Mouse (Mus musculus): ENCODE results near the gene Gm42957. TPM values are rescaled to one million over a fixed set of nuclear protein-coding genes. Genes with fewer than 3 reads are reported as not detected.

Gm42957 gene
- polyA plus RNA-seq (2015; fragmentation: Nextera tagmentation; extraction: Ambion mirVana), result 0.22 and 0.58 TPM in 2 replicates

DNA sequence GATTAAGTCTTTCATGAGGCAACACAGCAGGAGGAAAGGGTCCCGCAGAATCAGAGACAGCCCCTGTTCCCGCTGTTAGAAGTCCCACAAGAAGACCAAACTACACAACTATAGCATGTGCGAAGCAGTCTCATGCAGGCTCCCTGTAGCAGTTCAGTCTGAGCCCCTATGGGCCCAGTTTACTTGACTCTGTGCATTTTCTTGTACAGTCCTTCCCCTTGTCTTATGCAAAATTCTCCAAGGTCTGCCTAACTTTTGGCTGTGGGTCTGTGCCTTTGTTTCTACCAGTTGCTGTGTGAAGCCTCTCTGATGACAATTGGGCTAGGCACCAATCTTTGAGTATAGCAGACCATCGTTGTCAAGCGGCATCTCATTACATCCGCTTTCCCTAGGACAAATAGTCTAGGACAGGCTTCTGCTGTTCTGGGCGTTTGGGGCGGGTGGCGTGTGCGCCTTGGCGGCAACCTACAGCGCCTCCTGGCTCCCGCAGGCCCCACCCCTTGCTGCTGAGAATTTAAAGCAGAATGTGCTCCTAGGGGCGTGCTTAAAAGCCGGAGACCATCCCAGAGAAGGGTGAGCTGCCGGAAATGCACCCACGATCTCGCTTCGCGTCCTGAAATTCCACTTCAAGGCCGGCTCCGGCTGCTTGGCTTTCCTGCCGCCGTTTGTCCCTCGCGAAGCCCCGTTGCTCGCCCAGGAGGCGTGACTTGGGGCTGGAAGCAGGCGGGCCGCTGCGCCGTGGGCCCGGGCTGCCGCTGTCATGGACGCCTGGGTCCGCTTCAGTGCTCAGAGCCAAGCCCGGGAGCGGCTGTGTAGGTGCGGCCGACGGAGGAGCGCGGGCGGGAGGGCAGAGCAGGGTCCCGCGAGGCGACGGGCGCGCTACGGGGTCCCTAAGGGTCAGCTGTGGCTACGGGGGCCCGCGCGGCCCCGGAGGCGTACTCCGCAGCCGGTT, at the start of gene Gm42957, which contains the start of gene Pex11b:
Gm42957 (plus strand) TSS at position 547 of the 952 bp plus-strand sequence.
Pex11b (plus strand) TSS at position 449 of the 952 bp plus-strand sequence.
- peak within 1 kb of the TSS; percentile 80 for H3K4me2 ChIP-seq
- ATAC-seq (ENCODE audit: insufficient number of reproducible peaks, insufficient read depth, low FRiP score, low TSS enrichment, low read depth), result peak; percentile 88
- H3K9me3 ChIP-seq, result no peaks in the 10 kb centered on the region
- peak within 1 kb of the TSS; percentile 90 for H3K27ac ChIP-seq
- peaks cover 61% of the 10 kb centered on the region for H3K36me3 ChIP-seq
- H3K4me1 ChIP-seq, result peaks cover 29% of the 10 kb centered on the region
- H3K27me3 ChIP-seq, result no peaks in the 10 kb centered on the region
- H3K4me3 ChIP-seq, result peak within 1 kb of the TSS; percentile 93
- peak within 1 kb of the TSS; percentile 96 for H3K9ac ChIP-seq
- 1% methylated on average over 60 of the region's 60 CpGs for WGBS

DNA sequence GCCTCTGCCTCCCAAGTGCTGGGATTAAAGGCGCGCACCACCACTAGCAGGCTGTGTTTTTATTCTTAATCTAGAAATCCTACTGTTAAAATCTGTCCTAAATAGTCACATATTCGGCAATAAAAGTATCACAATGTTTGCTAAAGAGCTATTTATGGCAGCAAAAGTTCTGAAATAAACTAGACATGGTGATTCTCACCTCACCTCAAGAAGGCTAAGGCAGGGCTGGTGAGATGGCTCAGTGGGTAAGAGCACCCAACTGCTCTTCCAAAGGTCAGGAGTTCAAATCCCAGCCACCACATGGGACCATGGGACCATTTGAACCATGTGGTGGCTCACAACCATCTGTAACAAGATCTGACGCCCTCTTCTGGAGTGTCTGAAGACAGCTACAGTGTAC, 44.6 kb upstream of the Gm42957 start:
- Histone ChIP-seq H3K4me3 (no peak overlapping the region), H3K4me2 (no peak overlapping the region), H3K9ac (no peak overlapping the region), H3K4me1 (peaks cover 15% of the 10 kb centered on the region), H3K27me3 (peaks cover 10% of the 10 kb centered on the region), H3K36me3 (no peaks in the 10 kb centered on the region), H3K27ac (no peak overlapping the region), H3K9me3 (no peaks in the 10 kb centered on the region)
- WGBS, result 78% methylated on average over 4 of the region's 4 CpGs
- ATAC-seq (ENCODE audit: insufficient number of reproducible peaks, insufficient read depth, low FRiP score, low TSS enrichment, low read depth), result no peak

DNA sequence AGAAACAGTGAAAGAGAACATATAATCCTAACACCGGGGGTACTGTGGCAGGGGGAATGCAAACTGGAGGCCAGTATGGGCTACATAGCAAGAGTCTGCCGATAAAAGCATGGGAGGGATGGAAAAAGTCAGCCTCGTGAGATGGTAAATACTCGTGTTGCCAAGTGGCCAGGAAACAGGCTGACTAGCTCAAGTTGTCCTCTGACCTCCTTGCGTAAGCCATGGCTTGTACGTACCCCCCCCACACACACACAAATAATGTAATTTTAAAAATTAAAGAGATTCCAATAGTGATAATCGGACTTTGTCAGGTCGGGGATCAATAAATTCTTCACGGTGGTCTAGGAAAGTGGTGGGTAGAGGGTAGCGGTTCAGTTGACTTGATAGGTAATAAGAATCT, 41.9 kb upstream of the Gm42957 start:
- peak overlapping the region; percentile 80 for H3K9ac ChIP-seq
- WGBS, result under 1% methylated on average over 10 of the region's 10 CpGs
- peaks cover 23% of the 10 kb centered on the region for H3K27me3 ChIP-seq
- ATAC-seq (ENCODE audit: insufficient number of reproducible peaks, insufficient read depth, low FRiP score, low TSS enrichment, low read depth), result no peak
- peak overlapping the region; percentile 86; the same call in 1 of the 2 replicates for H3K27ac ChIP-seq
- peak overlapping the region; percentile 74 for H3K4me2 ChIP-seq
- H3K4me3 ChIP-seq, result peak overlapping the region; percentile 64
- H3K36me3 ChIP-seq, result no peaks in the 10 kb centered on the region
- H3K9me3 ChIP-seq, result no peaks in the 10 kb centered on the region
- H3K4me1 ChIP-seq, result peaks cover 39% of the 10 kb centered on the region

DNA sequence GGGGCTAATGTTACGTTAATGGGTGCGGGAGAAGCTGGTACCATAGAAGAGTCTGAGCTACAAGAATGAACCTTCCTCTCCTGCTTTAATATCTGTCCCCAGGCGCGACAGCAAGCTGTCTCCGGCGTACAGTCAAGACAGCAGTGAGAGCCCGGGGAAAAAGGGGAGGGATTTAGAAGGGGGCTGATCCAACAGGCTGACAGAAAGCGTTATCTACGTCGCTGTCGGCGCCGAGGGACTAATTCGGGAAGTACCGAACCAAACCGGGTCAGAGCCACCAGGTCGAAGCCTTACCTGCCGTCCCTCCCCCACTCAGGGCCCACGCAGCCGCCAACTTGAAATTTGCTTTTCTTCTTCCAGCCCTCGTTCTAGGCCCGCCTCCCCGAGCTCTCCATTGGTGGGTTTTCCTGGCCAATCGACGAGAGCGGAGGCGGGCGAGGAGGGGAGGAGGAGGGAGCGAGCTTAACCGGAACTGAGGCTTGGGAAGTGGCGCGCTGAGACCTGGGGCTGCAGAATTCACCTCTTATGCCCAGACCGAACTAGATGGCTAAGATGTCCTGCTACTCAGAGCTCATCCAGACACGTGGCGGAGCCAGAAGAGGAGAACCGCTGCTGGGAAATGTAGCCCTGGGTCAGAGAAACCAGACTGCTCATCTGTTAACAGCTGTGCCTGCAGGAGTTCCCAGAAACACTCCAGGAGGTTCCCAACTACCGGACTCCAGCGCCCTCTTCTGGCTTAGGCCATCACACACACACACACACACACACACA, 41.3 kb upstream of the Gm42957 start, which contains the start of gene Polr3gl:
Polr3gl (minus strand) TSS at position 392 of the 771 bp plus-strand sequence.
- Histone ChIP-seq H3K4me2 (peak within 1 kb of the TSS; percentile 74), H3K27me3 (peaks cover 26% of the 10 kb centered on the region), H3K4me3 (peak within 1 kb of the TSS; percentile 64), H3K27ac (peak within 1 kb of the TSS; percentile 86), H3K36me3 (no peaks in the 10 kb centered on the region), H3K4me1 (peaks cover 45% of the 10 kb centered on the region), H3K9ac (peak within 1 kb of the TSS; percentile 80), H3K9me3 (no peaks in the 10 kb centered on the region)
- peak; percentile 82 for ATAC-seq (ENCODE audit: insufficient number of reproducible peaks, insufficient read depth, low FRiP score, low TSS enrichment, low read depth)
- under 1% methylated on average over 38 of the region's 38 CpGs for WGBS

DNA sequence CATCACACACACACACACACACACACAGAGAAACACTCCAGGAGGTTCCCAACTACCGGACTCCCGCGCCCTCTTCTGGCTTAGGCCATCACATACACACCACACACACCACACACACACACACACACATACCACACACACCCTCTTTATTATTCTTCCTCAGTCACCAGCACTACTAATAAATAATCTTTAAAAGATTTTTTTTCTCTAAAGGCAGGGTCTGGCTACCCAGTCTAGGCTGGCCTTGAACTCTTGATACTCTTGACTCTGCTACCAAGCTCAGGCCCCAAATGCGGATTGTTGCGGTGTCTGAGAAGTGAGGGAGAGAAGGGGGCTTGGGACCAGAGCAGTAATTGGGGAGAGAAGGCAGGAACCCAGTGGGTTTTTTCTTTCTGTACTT, 40.4 kb upstream of the Gm42957 start:
- Histone ChIP-seq H3K36me3 (no peaks in the 10 kb centered on the region), H3K27ac (no peak overlapping the region), H3K4me2 (no peak overlapping the region), H3K9me3 (no peaks in the 10 kb centered on the region), H3K4me3 (no peak overlapping the region), H3K4me1 (peaks cover 48% of the 10 kb centered on the region), H3K9ac (no peak overlapping the region), H3K27me3 (peaks cover 32% of the 10 kb centered on the region)
- no peak for ATAC-seq (ENCODE audit: insufficient number of reproducible peaks, insufficient read depth, low FRiP score, low TSS enrichment, low read depth)
- WGBS, result 81% methylated on average over 5 of the region's 5 CpGs

DNA sequence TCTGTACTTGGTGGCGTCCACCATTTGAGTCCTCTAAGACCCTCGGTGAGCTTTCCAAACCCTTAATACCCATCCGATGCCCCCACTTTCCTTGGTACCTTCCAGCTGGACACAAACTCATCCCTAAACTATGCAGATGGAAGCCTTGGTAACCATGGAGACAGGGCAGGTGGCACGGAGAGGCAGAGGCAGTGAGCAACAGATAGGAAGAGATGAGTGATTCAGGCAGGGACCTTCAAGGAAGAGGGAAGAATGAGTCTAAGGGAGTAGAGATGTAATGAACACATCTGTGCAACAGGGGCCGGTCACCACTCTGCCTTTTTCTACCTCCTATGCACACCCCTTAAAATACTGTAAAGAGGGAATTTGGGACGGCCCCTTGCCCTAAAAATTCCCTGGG, 39.6 kb upstream of the Gm42957 start:
- H3K9ac ChIP-seq, result peak overlapping the region; percentile 80; the same call in 1 of the 2 replicates
- ATAC-seq (ENCODE audit: insufficient number of reproducible peaks, insufficient read depth, low FRiP score, low TSS enrichment, low read depth), result no peak
- no peak overlapping the region for H3K27ac ChIP-seq
- H3K4me3 ChIP-seq, result peak overlapping the region; percentile 58
- peaks cover 32% of the 10 kb centered on the region for H3K27me3 ChIP-seq
- H3K4me1 ChIP-seq, result peaks cover 56% of the 10 kb centered on the region
- H3K4me2 ChIP-seq, result peak overlapping the region; percentile 98
- H3K36me3 ChIP-seq, result no peaks in the 10 kb centered on the region
- WGBS, result 23% methylated on average over 6 of the region's 6 CpGs
- H3K9me3 ChIP-seq, result no peaks in the 10 kb centered on the region

DNA sequence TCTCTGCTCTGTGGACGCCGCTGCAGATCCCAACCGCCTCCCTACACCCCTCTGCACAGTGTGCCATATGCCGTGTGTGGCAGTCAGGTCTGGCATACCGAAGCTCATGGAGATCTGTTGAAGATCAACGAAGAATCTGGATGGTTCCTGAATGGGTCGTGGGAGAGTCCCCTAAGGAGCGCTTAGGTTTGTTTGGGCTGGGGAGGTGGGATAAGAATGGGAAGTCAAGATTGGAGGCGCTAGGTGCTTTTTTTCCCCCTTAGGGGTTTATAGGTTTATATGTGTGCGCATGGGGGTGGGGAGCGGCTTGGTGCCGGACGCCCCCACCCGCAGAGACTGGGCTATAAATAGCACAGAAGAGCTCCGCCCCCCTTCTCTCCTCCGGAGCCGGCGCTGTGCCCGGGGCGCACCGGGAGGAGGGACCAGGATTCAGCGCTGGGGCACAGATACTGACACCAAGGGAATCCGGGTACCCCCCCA, 39.0 kb upstream of the Gm42957 start, which contains the start of gene Ankrd34a:
Ankrd34a (plus strand) TSS at position 409 of the 480 bp plus-strand sequence.
- peak within 1 kb of the TSS; percentile 98 for H3K4me2 ChIP-seq
- no peaks in the 10 kb centered on the region for H3K9me3 ChIP-seq
- H3K9ac ChIP-seq, result peak within 1 kb of the TSS; percentile 80
- H3K27ac ChIP-seq, result peak within 1 kb of the TSS; percentile 77
- peaks cover 32% of the 10 kb centered on the region for H3K27me3 ChIP-seq
- WGBS, result under 1% methylated on average over 23 of the region's 23 CpGs
- peaks cover 56% of the 10 kb centered on the region for H3K4me1 ChIP-seq
- H3K4me3 ChIP-seq, result peak within 1 kb of the TSS; percentile 58
- no peak for ATAC-seq (ENCODE audit: insufficient number of reproducible peaks, insufficient read depth, low FRiP score, low TSS enrichment, low read depth)
- H3K36me3 ChIP-seq, result no peaks in the 10 kb centered on the region

DNA sequence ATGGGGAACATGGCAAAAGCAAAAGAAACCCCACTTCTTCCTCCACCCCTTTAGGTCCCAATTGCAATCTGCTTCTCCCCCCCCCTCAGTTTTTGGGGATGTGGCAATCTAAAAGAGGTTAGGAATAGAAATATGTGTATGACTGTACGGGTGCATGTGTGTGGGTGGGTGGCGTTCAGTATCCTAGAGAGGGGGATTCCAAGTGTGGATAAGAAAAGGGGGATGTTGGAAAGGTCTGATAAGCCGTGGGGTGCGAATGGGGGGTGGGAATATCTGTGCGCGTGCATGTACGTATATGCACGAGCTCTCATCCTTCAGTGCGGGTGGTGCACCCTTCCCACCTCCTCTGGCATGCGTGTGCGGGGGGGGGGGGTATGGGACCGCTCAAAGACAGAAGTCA, 38.4 kb upstream of the Gm42957 start:
- no peak for ATAC-seq (ENCODE audit: insufficient number of reproducible peaks, insufficient read depth, low FRiP score, low TSS enrichment, low read depth)
- H3K9ac ChIP-seq, result peak overlapping the region; percentile 80
- H3K9me3 ChIP-seq, result no peaks in the 10 kb centered on the region
- H3K4me2 ChIP-seq, result peak overlapping the region; percentile 98
- peak overlapping the region; percentile 58 for H3K4me3 ChIP-seq
- peaks cover 57% of the 10 kb centered on the region for H3K4me1 ChIP-seq
- WGBS, result 2% methylated on average over 9 of the region's 12 CpGs
- no peaks in the 10 kb centered on the region for H3K36me3 ChIP-seq
- H3K27ac ChIP-seq, result no peak overlapping the region
- peaks cover 32% of the 10 kb centered on the region for H3K27me3 ChIP-seq

DNA sequence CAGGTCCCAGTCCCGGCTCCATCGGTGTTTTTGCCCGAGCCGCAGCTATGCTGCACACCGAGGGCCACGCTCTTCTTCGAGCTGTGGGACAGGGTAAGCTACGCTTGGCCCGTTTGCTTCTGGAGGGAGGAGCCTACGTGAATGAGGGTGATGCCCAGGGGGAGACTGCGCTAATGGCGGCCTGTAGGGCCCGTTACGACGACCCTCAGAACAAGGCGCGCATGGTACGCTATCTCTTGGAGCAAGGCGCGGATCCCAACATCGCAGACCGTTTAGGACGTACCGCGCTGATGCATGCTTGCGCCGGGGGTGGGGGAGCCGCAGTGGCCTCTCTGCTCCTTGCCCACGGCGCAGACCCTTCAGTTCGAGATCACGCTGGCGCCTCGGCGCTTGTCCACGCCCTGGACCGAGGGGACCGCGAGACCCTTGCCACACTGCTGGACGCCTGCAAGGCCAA, 37.8 kb upstream of the Gm42957 start:
- H3K9ac ChIP-seq, result peak overlapping the region; percentile 80
- peaks cover 32% of the 10 kb centered on the region for H3K27me3 ChIP-seq
- H3K27ac ChIP-seq, result peak overlapping the region; percentile 77
- H3K4me2 ChIP-seq, result peak overlapping the region; percentile 98
- H3K36me3 ChIP-seq, result no peaks in the 10 kb centered on the region
- under 1% methylated on average over 40 of the region's 40 CpGs for WGBS
- no peak for ATAC-seq (ENCODE audit: insufficient number of reproducible peaks, insufficient read depth, low FRiP score, low TSS enrichment, low read depth)
- peak overlapping the region; percentile 58 for H3K4me3 ChIP-seq
- no peaks in the 10 kb centered on the region for H3K9me3 ChIP-seq
- H3K4me1 ChIP-seq, result peaks cover 60% of the 10 kb centered on the region

DNA sequence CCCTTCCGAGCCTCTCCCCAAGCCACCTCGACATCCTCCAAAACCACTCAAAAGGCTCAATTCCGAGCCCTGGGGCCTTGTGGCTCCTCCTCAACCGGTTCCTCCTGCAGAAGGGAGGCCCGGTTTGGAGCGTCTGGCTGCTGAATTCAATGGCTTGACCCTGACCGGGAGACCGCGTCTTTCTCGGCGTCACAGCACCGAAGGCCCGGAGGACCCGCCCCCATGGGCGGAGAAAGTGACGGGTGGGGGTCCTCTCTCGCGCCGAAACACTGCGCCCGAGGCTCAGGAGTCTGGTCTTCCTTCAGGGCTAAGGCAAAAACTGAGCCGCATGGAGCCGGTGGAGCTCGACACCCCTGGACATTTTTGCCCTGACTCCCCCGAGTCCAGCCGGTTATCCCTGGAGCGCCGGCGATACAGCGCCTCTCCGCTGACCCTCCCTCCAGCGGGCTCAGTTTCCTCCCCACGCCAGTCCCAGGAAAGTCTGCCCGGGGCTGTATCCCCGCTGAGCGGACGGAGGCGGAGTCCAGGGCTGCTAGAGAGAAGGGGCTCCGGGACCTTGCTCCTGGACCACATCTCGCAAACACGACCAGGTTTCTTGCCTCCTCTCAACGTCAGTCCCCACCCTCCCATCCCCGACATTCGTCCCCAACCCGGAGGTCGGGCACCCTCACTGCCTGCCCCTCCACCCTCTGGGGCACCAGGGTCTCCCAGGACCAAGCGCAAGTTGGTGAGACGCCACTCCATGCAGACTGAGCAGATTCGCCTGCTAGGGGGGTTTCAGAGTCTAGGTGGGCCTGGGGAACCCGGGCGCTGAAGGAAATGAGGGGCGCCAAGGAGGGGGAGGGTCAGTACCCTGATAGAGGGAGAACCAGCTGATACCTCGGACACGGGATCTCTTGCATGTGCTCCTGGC, 36.9 kb upstream of the Gm42957 start:
- ATAC-seq (ENCODE audit: insufficient number of reproducible peaks, insufficient read depth, low FRiP score, low TSS enrichment, low read depth), result no peak
- peak overlapping the region; percentile 98 for H3K4me2 ChIP-seq

More for the DNA sequence above, 36.9 kb upstream of the Gm42957 start:
- Histone ChIP-seq H3K4me1 (peaks cover 60% of the 10 kb centered on the region), H3K9me3 (no peaks in the 10 kb centered on the region), H3K36me3 (no peaks in the 10 kb centered on the region), H3K27ac (peak overlapping the region; percentile 77), H3K4me3 (peak overlapping the region; percentile 58), H3K27me3 (peaks cover 32% of the 10 kb centered on the region), H3K9ac (peak overlapping the region; percentile 80)
- 2% methylated on average over 54 of the region's 54 CpGs for WGBS

Measured in embryonic facial prominence, embryonic 13.5 days (tissue).